15 mouse cellular contexts compared by ENCODE assay signal in genomic region chr2:145262153-145262552, GRCm38 (mm10).
"Had no signal": no experiment of that assay in that cellular context is flagged by ENCODE, and none has a peak within 500 bp of the region (broad histone marks: within the 10 kb centered on the region; RNA-seq: fewer than 3 reads in every experiment).

No protein-coding gene starts in this region.

- H3K9ac ChIP-seq: neural tube, embryonic 15.5 days; stomach, embryonic 15.5 days had no signal

- H3K4me2 ChIP-seq: neural tube, embryonic 15.5 days; stomach, embryonic 15.5 days had no signal

- DNase-seq: retina, postnatal 1 day; right cerebral cortex, adult 18-20 months; right cerebral cortex, postnatal 14 days; right cerebral cortex, postnatal 25 days; right cerebral cortex, postnatal 4 days; spleen, adult 18-20 months; thymus, adult 18-20 months; thymus, adult 2 months; thymus, postnatal 14 days; thymus, postnatal 25 days; thymus, postnatal 36 days; thymus, postnatal 4 days had no signal

- H3K4me3 ChIP-seq: neural tube, embryonic 15.5 days; stomach, embryonic 15.5 days had no signal

- H3K27me3 ChIP-seq: neural tube, embryonic 15.5 days; stomach, embryonic 15.5 days had no signal

- H3K4me1 ChIP-seq: neural tube, embryonic 15.5 days; stomach, embryonic 15.5 days had no signal

- H3K9me3 ChIP-seq: neural tube, embryonic 15.5 days; stomach, embryonic 15.5 days had no signal

- H3K27ac ChIP-seq: neural tube, embryonic 15.5 days; stomach, embryonic 15.5 days; stomach, postnatal 0 days had no signal

- H3K36me3 ChIP-seq: neural tube, embryonic 15.5 days; stomach, embryonic 15.5 days had no signal
